Mouse (Mus musculus): ENCODE measurements around the gene Faah.

Faah gene

DNA sequence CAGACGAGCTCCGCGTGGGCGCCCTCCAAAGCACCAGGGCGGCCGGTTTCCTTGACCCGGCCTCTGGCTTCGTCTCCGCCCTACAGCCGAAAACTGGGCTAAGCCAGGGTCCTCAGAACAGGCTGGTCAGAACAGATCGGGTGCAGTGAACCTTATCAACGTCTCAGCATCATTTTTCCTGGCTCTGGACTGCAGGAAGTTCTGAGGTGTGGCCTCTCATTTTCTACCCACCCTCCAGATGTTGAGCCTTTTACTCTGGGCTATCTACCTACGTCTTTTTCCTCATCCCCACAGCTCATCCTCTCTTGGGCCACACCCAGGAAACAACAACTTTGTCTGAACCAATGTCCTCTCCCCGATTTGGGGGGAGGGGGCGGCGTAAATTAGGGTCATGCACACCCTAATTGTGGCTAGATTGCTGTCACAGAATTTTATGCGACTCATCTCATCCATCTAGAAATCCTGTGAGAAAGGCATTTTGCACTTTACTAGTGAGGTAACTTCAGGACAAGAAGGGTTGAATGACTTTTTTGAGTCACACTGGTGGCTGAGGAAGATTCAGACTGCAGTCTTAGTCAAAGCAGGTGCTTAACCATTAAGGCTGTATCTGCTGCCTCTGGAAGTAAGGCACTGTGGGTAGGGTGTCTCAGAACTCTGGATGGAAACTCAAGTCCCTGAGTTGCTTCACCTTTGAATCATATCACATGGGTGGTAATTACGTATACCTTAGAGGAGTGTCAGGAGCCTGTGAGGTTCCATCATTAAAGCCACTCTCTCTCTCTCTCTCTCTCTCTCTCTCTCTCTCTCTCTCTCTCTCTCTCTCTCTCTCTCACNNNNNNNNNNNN, at the start of gene Faah:
Gene Faah (minus strand): TSS at position 25 of the 845 bp plus-strand sequence.
- no peak for DNase-seq (ENCODE audit: low spot score)

DNA sequence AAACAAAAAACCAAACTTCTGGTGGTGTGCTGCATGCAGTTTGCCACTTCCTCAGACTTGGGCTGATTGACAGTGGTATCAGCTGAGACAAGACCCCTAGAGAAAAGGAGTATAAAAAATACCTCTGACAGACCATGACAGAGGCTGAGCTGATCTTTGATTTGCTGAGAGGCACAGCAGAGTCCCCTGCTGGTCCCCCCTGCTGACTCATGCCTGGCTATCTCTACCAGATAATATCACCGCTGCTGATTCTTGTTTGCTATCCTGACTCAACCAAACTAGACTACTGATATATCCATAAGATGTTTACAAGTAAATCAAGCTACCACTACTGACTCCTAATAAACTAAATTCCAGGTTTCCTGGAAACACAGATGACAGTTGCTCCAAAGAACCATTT, 46.1 kb upstream of the Faah start:
- DNase-seq (ENCODE audit: low spot score) = no peak

DNA sequence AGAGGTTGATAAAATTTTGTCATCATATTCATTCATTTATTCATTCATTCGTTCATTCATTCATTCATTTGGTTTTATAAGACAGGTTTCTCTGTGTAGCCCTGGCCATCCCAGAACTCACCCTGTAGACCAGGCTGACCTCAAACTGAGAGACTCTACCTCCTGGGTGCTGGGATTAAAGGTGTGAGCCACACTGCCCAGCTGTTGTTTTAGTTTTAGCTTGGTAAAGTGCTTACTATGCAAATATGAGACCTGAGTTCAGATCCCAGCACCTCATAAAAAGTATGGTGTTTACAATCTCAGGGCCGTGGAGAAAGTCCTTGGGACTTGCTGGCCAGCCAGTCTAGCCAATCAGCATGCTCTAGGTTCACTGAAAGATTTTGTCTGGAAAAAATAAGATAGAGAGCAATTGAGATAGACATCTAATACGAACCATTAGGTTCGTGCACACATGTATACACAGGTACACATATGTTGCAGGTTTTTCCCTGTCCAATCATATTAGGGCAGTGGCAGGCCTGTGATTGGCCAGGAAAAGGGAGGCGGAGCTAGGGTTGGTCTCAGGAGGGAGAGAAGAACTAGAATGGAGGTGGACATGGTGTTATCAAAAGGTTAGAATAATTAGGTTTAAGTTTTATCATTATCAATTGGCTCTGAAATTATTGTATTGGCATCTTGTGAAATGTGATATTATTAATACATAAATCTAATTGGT, 41.4 kb upstream of the Faah start:
- no peak for DNase-seq (ENCODE audit: low spot score)

DNA sequence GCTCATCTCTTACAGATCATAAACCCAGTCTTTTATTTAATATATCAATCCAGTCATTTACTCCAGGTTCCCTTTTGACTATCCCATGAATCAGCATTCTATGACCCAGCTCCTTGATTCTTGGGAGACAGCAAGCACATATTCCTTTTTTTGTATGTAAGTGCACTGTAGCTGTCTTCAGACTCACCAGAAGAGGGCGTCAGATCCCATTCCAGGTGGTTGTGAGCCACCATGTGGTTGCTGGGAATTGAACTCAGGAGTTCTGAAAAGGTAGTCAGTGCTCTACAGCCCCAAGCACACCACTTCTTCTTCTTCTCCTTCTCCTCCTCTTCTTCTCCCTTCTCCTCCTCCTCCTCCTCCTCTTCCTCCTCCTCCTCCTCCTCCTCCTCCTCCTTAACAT, 39.8 kb upstream of the Faah start:
- DNase-seq (ENCODE audit: low spot score) = no peak

DNA sequence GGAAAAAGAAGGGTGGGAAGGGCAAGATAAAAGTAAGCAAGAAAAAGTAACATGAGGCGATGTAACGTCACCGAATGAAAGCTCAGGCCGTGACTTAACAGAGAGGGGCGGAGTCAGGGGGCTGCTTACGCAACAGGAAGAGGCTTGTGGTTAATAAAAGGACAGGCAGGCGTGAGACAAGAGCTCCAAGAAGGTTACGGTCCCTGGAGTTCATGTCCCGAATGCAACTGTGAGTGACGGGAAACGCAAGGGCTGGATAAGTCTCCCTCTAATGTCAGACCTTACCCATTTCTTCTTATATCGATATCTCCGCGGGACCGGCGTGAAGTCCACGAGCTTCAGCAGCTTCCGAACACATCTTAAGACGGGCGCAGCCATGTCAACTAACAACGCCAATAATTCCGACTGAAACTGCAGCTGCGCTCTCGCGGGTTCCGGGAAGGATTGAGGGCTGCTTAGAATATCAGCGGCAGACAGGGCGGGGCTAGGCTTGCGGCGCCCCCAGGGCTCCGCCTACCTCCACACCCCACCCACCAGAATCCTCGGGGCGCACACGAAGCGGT, 35.8 kb upstream of the Faah start, which contains the start of gene Nsun4:
Gene Nsun4 (minus strand): TSS at position 478 of the 563 bp plus-strand sequence.
- DNase-seq (ENCODE audit: low spot score) = peak; percentile 90

DNA sequence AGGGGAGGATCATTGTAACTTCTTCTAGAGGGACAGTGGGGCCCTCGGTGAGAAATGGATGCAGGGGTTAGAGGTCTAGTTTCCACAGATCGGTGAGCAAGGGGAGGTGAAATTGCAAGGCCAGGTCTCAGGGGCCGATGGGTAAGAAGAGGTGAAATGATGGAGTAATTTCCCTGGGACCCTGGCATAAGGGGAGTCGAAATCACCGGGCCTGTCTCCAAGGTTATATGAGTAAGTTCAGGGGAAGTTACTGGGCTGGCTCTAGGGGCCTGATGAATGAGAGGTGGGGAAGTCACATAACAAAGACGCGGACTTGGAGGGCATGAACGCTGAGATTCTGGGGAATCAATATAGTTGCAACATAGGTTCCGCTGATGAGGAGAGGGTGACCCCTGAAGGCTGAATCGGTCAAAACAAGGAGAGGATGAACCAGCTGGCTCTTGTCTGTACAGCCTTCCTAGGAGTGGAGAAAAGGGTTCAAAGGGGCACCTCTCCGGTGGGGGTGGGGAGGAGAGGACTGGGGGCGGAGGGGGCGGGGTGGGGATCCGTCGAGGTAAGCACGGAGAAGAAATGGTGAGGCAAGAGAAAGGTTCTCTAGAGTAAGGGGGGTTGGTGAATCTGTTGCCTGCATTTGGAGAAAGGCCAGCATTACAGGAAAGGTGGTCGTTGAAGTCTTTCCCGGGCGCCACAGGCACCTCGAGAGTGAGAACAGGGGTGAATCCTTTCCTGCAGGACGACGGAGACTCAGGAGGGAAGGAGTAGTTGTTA, 35.0 kb upstream of the Faah start:
- DNase-seq (ENCODE audit: low spot score) = peak; percentile 62

- DNase-seq (ENCODE audit: low spot score) = no peak
These were observed 31.5 kb upstream of the Faah start for GRCm38 (mm10) chr4:116049211-116049610.

- no peak for DNase-seq (ENCODE audit: low spot score)
These were observed 30.6 kb upstream of the Faah start for GRCm38 (mm10) chr4:116048130-116048920.

GRCm38 (mm10) chr4:116047681-116048080, 30.0 kb upstream of the Faah start:
- DNase-seq (ENCODE audit: low spot score) = no peak

GRCm38 (mm10) chr4:116046604-116047003, 28.9 kb upstream of the Faah start:
- no peak for DNase-seq (ENCODE audit: low spot score)

GRCm38 (mm10) chr4:116042186-116042585, 24.5 kb upstream of the Faah start:
- DNase-seq (ENCODE audit: low spot score) = no peak

DNA sequence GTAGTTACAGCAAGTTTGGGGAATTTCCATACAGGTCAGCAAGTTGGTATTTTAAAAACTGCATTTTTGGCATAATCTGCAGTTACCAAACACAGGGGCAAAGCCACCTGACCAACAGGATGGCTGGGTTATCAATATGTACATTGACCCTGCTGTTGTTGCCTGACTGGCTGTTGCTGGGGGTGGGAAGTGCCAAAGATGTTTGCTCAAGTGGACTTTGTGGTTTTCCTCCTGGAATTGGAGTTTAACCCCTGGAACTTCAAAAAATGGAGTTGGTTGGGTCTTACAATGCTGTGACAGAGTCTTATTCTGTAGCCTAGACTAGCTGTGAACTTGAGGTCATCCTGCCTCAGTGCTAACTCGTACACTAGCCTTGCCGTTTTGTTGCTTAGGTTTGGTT, 22.7 kb upstream of the Faah start:
- DNase-seq (ENCODE audit: low spot score) = no peak

GRCm38 (mm10) chr4:116033374-116033773, 15.6 kb upstream of the Faah start:
- DNase-seq (ENCODE audit: low spot score) = no peak

DNA sequence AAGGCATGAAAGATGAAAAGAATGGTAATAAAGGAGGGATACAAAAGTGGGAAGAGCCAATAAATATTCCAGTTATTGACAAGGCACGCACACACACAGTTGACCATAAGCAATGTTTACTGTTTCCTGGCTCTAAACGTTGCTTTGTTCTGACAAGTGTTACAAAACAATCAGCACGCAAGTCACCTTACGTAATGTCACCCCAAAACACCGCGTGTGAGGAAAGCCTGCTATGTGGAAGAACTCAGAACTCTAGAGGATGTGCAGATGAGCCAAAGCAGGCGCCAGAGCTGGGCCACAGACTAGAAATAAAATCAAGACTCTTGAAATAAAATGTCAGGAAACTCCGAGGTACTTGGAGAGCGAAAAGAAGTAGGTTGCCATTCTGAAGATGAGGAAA, 15.2 kb upstream of the Faah start:
- no peak for DNase-seq (ENCODE audit: low spot score)

DNA sequence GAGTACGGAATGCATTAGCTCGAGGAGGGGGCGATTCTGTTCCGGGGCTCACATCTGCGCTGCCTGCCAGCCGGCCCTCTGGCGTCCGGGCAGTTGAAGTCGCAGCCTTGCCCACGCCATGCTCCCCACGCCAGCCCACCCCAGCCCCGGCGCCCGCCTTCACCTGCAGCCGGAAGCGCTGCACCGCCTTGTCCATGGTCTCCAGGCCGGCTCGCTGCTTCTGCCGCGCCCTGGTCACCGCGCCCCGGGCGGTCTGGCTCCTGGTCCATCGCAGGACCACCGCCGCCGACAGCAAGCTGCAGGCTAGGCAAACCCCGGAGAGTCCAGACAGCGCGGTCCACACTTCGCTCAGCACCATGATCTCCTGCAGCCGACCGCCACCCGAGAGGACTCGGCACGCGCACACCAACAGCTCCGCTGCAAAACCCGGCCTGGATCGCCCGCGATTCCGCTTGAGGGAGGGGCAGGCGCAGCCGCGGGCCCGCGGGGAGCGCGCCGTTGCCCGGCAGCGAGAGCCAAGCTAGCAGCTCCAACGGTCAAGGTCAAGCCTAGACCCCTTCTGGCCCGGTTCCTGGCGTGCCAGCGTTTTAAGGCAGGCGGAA, 325 bp downstream of the Faah start:
- peak; percentile 85 for DNase-seq (ENCODE audit: low spot score)

DNA sequence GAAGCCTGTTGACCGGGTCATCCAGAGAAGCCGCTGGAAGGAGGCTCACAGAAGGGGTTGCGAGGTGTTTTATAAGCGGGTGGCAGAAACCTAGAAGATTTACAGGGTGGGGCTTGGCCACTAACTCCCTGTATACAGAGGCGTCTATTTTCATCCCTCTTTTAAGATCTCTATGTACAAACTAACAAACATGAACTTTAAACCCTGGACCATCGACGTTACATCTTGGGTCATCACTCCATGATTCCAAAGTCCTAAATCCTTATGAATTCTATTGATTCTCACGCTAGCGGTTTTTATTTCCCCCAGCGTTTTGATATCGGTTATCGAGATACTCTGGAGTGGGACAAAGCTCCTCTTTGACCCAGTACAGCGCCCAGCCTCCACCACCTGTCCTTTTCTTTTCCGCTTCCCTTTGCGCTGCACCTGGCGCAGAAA, 845 bp downstream of the Faah start:
- no peak for DNase-seq (ENCODE audit: low spot score)

DNA sequence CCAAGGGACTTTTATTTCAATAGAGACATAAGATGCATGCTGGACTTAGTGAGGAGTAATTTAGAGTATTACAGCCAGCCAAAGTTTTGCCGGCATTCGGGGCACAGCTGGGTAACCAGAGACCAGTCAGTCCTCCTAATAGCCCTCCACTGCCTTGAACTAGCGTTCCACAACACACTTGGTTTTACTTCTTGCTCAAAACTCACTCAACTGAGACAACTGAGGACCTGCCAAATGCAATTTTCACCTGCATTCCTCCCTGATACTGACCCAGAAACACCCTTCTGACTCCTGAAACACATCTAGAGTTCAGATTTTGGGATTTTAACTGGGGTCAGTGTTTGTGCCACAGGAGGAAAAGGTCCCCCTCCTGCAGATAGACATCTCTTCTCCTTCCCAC, 1.3 kb downstream of the Faah start:
- DNase-seq (ENCODE audit: low spot score) = no peak

- DNase-seq (ENCODE audit: low spot score) = no peak
These were observed 1.7 kb downstream of the Faah start for GRCm38 (mm10) chr4:116015996-116016395.

GRCm38 (mm10) chr4:116015502-116015901, 2.2 kb downstream of the Faah start:
- no peak for DNase-seq (ENCODE audit: low spot score)

DNA sequence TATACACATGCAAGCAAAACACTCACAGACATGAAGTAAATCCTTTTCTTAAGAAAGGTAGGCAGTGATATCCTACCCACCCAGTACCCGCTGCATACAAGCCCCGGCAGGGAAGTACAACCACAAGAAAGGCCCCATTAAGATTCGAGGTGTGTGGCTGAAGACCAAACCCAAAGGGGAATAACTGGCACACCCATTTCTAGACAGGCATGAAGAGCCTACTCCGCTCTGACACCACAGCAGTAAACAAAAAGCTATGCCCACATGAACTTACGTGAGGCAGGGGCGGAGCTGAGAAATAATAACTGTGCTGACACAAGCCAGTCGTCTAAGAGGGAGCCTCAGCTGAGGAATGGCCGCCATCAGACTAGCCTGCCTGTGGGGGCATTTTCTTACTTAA, 7.5 kb downstream of the Faah start:
- no peak for DNase-seq (ENCODE audit: low spot score)

- no peak for DNase-seq (ENCODE audit: low spot score)
These were observed 16.5 kb downstream of the Faah start for GRCm38 (mm10) chr4:116001206-116001605.
